Mouse (Mus musculus) CH12.LX (cell line): Measurements from ENCODE around the gene Cacna1c. TPM values are rescaled to one million over a fixed set of nuclear protein-coding genes. Genes with fewer than 3 reads are reported as not detected.

Experiments used
- DNase-seq: peaks from one replicate; pipeline ENCODE4 v3.0.0-alpha.2; 2013; ENCODE audit errors: extremely low read depth
- H3K27ac ChIP-seq: 2 replicates; pipeline ENCODE4 v1.5.1; 2012; ENCODE audit warnings: low read depth, mild to moderate bottlenecking, control low read depth, moderate library complexity; ENCODE audit not compliant: insufficient read depth
- H3K27me3 ChIP-seq: replicated peaks from 2 replicates; pipeline ENCODE3; 2012; ENCODE audit warnings: inconsistent platforms
- H3K36me3 ChIP-seq, 2 experiments: replicated peaks in 1 of 2; 2 replicates each; pipeline versions ENCODE3 to v1.6.1; 2012; ENCODE audit warnings: inconsistent platforms in 1 of 2, low read length in 1 of 2, mild to moderate bottlenecking in 1 of 2, mixed read lengths in 1 of 2, moderate library complexity in 1 of 2; ENCODE audit not compliant: control insufficient read depth in 1 of 2, insufficient read depth in 1 of 2
- H3K4me1 ChIP-seq, 2 experiments: 2 replicates each; pipeline ENCODE4 v1.6.1; 2012; ENCODE audit warnings: inconsistent platforms in 1 of 2, moderate library complexity in 1 of 2; ENCODE audit not compliant: insufficient read depth in 2 of 2, control insufficient read depth in 1 of 2
- H3K4me2 ChIP-seq: 2 replicates; pipeline ENCODE4 v1.6.1; 2012; ENCODE audit warnings: low read depth, mild to moderate bottlenecking, control low read depth; ENCODE audit not compliant: poor library complexity, insufficient read depth, severe bottlenecking
- H3K4me3 ChIP-seq, 3 experiments: fragments of 150-350 bp in 1 of 3; sonication (generic) in 1 of 3; replicated peaks in 1 of 3; 2 replicates each; pipeline versions ENCODE3 to v1.5.1; 2011 to 2012; ENCODE audit warnings: low read depth in 2 of 3, low read length in 2 of 3, mild to moderate bottlenecking in 2 of 3, moderate library complexity in 2 of 3, control low read depth in 1 of 3, improper control_type of control experiment in 1 of 3, inconsistent platforms in 1 of 3, mixed read lengths in 1 of 3; ENCODE audit not compliant: poor library complexity in 1 of 3
- H3K79me2 ChIP-seq: replicated peaks from 2 replicates; pipeline ENCODE4 v1.6.1; 2012; ENCODE audit warnings: mild to moderate bottlenecking, moderate library complexity; ENCODE audit not compliant: control insufficient read depth, poor library complexity, insufficient read depth, severe bottlenecking; ENCODE audit errors: extremely low read depth
- H3K9ac ChIP-seq: 2 replicates; pipeline ENCODE4 v1.6.1; 2012; ENCODE audit warnings: low read depth, mild to moderate bottlenecking, control low read depth, moderate library complexity; ENCODE audit not compliant: insufficient read depth
- H3K9me3 ChIP-seq: replicated peaks from 2 replicates; pipeline ENCODE3; 2012; ENCODE audit warnings: low read length, inconsistent platforms, mixed read lengths
- CHD1 ChIP-seq: IDR thresholded peaks from 2 replicates; pipeline ENCODE4 v1.6.1; 2012; ENCODE audit warnings: low read depth, low read length, improper control_type of control experiment, inconsistent platforms
- CHD2 ChIP-seq: IDR thresholded peaks from 2 replicates; pipeline ENCODE4 v1.6.1; 2011; ENCODE audit warnings: low read length, improper control_type of control experiment
- CTCF ChIP-seq, 2 experiments: IDR thresholded peaks in 1 of 2; conservative IDR thresholded peaks in 1 of 2; 2 replicates each; pipeline ENCODE4 v1.5.1; 2011 to 2012; ENCODE audit warnings: low read depth in 2 of 2, low read length in 2 of 2, improper control_type of control experiment in 1 of 2, inconsistent platforms in 1 of 2, mild to moderate bottlenecking in 1 of 2, moderate library complexity in 1 of 2
- EP300 ChIP-seq: IDR thresholded peaks from 2 replicates; pipeline ENCODE4 v1.6.1; 2011; ENCODE audit warnings: low read length, improper control_type of control experiment
- ETS1 ChIP-seq: conservative IDR thresholded peaks from 2 replicates; pipeline ENCODE4 v1.6.1; 2012; ENCODE audit warnings: low read depth, mild to moderate bottlenecking, inconsistent platforms, low read length, improper control_type of control experiment, moderate library complexity
- GABPA ChIP-seq: IDR thresholded peaks from 2 replicates; pipeline ENCODE4 v1.6.1; 2012; ENCODE audit warnings: low read depth, low read length, improper control_type of control experiment, inconsistent platforms; ENCODE audit not compliant: insufficient replicate concordance
- HCFC1 ChIP-seq: IDR thresholded peaks from 2 replicates; pipeline ENCODE4 v1.6.1; 2012; ENCODE audit warnings: low read depth, mild to moderate bottlenecking, inconsistent platforms, low read length, improper control_type of control experiment
- IRF4 ChIP-seq: IDR thresholded peaks from 2 replicates; pipeline ENCODE4 v1.6.1; 2014; ENCODE audit warnings: low read depth, mild to moderate bottlenecking, inconsistent platforms, low read length, improper control_type of control experiment
- MAX ChIP-seq: IDR thresholded peaks from 2 replicates; pipeline ENCODE4 v1.6.1; 2011; ENCODE audit warnings: low read length, improper control_type of control experiment
- MAZ ChIP-seq: IDR thresholded peaks from 2 replicates; pipeline ENCODE4 v1.6.1; 2012; ENCODE audit warnings: low read depth, mild to moderate bottlenecking, inconsistent platforms, low read length, improper control_type of control experiment, moderate library complexity
- MYC ChIP-seq: IDR thresholded peaks from 2 replicates; pipeline ENCODE4 v1.6.1; 2011; ENCODE audit warnings: low read depth, mild to moderate bottlenecking, improper control_type of control experiment, low read length
- NELFE ChIP-seq: IDR thresholded peaks from 2 replicates; pipeline ENCODE4 v1.6.1; 2011; ENCODE audit warnings: low read depth, low read length, improper control_type of control experiment
- NRF1 ChIP-seq: IDR thresholded peaks from 2 replicates; pipeline ENCODE4 v1.6.1; 2014; ENCODE audit warnings: low read depth, mild to moderate bottlenecking, inconsistent platforms, low read length, improper control_type of control experiment, moderate library complexity
- PAX5 ChIP-seq: IDR thresholded peaks from 2 replicates; pipeline ENCODE4 v1.6.1; 2012; ENCODE audit warnings: low read length, inconsistent platforms, mixed read lengths
- POLR2A ChIP-seq: IDR thresholded peaks from 2 replicates; pipeline ENCODE4 v1.6.1; 2011; ENCODE audit warnings: low read depth, mild to moderate bottlenecking, improper control_type of control experiment, low read length
- RCOR1 ChIP-seq: conservative IDR thresholded peaks from 2 replicates; pipeline ENCODE4 v1.6.1; 2012; ENCODE audit warnings: low read depth, mild to moderate bottlenecking, inconsistent platforms, low read length, improper control_type of control experiment
- SMC3 ChIP-seq: IDR thresholded peaks from 2 replicates; pipeline ENCODE4 v1.6.1; 2011; ENCODE audit warnings: low read depth, low read length, improper control_type of control experiment
- USF1 ChIP-seq: IDR thresholded peaks from 2 replicates; pipeline ENCODE4 v1.6.1; 2014; ENCODE audit warnings: low read depth, mild to moderate bottlenecking, inconsistent platforms, low read length, improper control_type of control experiment
- USF2 ChIP-seq: conservative IDR thresholded peaks from 2 replicates; pipeline ENCODE4 v1.6.1; 2011; ENCODE audit warnings: low read depth, low read length, improper control_type of control experiment
- ZC3H11A ChIP-seq: IDR thresholded peaks from 2 replicates; pipeline ENCODE4 v1.6.1; 2012; ENCODE audit warnings: low read depth, mild to moderate bottlenecking, inconsistent platforms, low read length, improper control_type of control experiment
- ZMIZ1 ChIP-seq: IDR thresholded peaks from 2 replicates; pipeline ENCODE4 v1.6.1; 2012; ENCODE audit warnings: low read depth, mild to moderate bottlenecking, inconsistent platforms, low read length, improper control_type of control experiment
- dilution Hi-C: fragments of 300-500 bp; cut with MboI; formaldehyde crosslinking; loops from 2 replicates; pipeline ENCODE4 v1.14.3; 2020; ENCODE audit warnings: low sequenced_read_pairs; ENCODE audit not compliant: extremely low pct_unique_long_range_greater_than_20kb, extremely low pct_ligation_motif_present
- in situ Hi-C: fragments of 300-500 bp; cut with MboI; formaldehyde crosslinking; loops from 3 replicates; pipeline ENCODE4 v1.14.3; 2019; ENCODE audit warnings: low sequenced_read_pairs, low pct_ligation_motif_present, low pct_unique_long_range_greater_than_20kb, mixed read lengths
- polyA plus RNA-seq: library from polyadenylated mRNA; unstranded; fragments of >175 nt; gene quantifications from 2 replicates; pipeline ENCODE4 v1.2.1, GENCODE M21; 2012; ENCODE audit warnings: low read depth; ENCODE audit not compliant: insufficient read length
- total RNA-seq, 2 experiments: library from RNA; depleted of rRNA; stranded (reverse); fragments of 300-350 nt in 1 of 2; fragments of >200 nt in 1 of 2; gene quantifications; 2 replicates each; pipeline ENCODE4 v1.2.3; 2012 to 2014

Gene Cacna1c
- total and polyA plus RNA-seq, 3 experiments: 0.04 TPM; not detected in 2

DNA sequence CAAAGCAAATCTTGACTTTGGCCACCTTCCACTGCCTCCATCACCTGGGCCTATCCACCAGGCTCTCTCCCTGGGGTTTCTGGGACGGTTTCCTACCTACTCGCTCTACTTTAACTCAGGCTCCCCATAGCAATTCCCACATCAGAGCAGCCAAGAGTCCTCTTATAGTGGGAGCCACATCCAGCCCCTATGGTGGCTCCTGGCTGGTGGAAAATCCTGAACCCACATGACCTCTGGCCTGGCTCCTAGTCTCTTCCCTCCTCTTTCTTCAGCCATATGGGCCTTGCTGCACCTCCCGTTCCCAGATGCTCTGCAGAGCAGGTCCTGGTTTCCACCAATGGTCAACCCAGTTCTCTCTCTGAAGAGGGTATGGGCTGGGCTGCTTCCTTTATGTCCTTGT, 506.8 kb downstream of the Cacna1c start:
- in situ Hi-C loops: no loop called here
- H3K4me3 ChIP-seq: no peak overlapping the region
- dilution Hi-C loops: no loop called here

DNA sequence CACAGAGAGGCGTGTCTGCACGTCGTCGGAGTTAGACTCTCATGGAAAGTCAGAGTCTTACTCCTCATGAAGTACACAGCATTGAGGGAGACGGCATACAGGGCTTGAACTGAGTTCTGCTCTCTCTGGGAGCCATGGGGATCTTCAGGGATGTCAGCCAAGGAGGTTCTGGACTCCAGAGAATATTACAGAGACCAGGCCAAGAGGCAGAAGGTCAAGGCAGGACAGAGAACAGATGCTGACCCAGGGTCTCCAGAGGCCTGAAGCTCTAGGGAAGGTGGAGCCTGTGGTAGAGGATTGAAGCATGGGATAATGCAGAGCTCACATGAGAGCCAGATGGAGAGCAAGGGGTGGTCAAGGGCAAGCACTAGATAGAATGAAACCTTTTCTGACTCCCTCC, 507.4 kb downstream of the Cacna1c start:
- Histone ChIP-seq H3K4me2 (no peak overlapping the region), H3K4me1 (peaks cover 0 to 1% of the 10 kb centered on the region in 2 experiments; a peak in 1 of 4 replicates), H3K4me3 (no peak overlapping the region), H3K27me3 (peaks cover 95% of the 10 kb centered on the region), H3K27ac (no peak overlapping the region), H3K79me2 (no peaks in the 10 kb centered on the region), H3K36me3 (no peaks in the 10 kb centered on the region), H3K9ac (no peak overlapping the region), H3K9me3 (no peaks in the 10 kb centered on the region)
- dilution Hi-C loops (no loop called here), in situ Hi-C loops (no loop called here)
- no peak for DNase-seq
- no peak for TF ChIP-seq PAX5
- TF ChIP-seq USF2: no peak
- no peak for TF ChIP-seq IRF4
- no peak for TF ChIP-seq ZMIZ1
- TF ChIP-seq ETS1: no peak
- TF ChIP-seq NRF1: no peak
- TF ChIP-seq CHD1: no peak
- no peak for TF ChIP-seq GABPA
- no peak for TF ChIP-seq CHD2

More for the DNA sequence above, 506.8 kb downstream of the Cacna1c start:
- no peak for DNase-seq
- Histone ChIP-seq H3K36me3 (no peaks in the 10 kb centered on the region), H3K79me2 (no peaks in the 10 kb centered on the region), H3K4me1 (peaks cover 5% of the 10 kb centered on the region in 2 experiments; a peak in 3 of 4 replicates), H3K9me3 (no peaks in the 10 kb centered on the region), H3K9ac (no peak overlapping the region), H3K27me3 (peaks cover 95% of the 10 kb centered on the region), H3K4me2 (no peak overlapping the region), H3K27ac (no peak overlapping the region)
- TF ChIP-seq MAX (no peak), USF1 (no peak), CHD1 (no peak), SMC3 (no peak), MAZ (no peak), NELFE (no peak), IRF4 (no peak), HCFC1 (no peak), RCOR1 (no peak), EP300 (no peak), ZC3H11A (no peak), CHD2 (no peak), MYC (no peak), POLR2A (no peak), ZMIZ1 (no peak), CTCF (conservative IDR thresholded peaks at IDR 0.05 in 1 of 2, IDR thresholded peaks at IDR 0.05 in 1 of 2; ENCODE audit: low read depth in 2 of 2, low read length in 2 of 2) (no peak)
